Mouse (Mus musculus) liver, adult 2 months (tissue): ENCODE results near the gene Chd5. TPM values are rescaled to one million over a fixed set of nuclear protein-coding genes. Genes with fewer than 3 reads are reported as not detected.

Experiments
- DNase-seq: peaks from one replicate; pipeline ENCODE4 v3.0.0-alpha.2; 2011; ENCODE audit warnings: low read depth, low spot score; ENCODE audit errors: extremely low read depth
- H3K27ac ChIP-seq: fragments of 200-500 bp; replicated peaks from 2 replicates; pipeline ENCODE4 v1.5.1; 2012; ENCODE audit warnings: low read depth, mild to moderate bottlenecking, control low read depth, inconsistent platforms, low read length; ENCODE audit not compliant: insufficient read depth
- H3K27me3 ChIP-seq: fragments of 200-500 bp; 2 replicates; pipeline ENCODE4 v1.6.1; 2012; ENCODE audit warnings: mild to moderate bottlenecking, moderate library complexity, low read length, inconsistent platforms; ENCODE audit not compliant: control insufficient read depth, insufficient read depth
- H3K36me3 ChIP-seq: fragments of 200-500 bp; 2 replicates; pipeline ENCODE4 v1.6.1; 2012; ENCODE audit warnings: low read length, inconsistent platforms; ENCODE audit not compliant: control insufficient read depth, insufficient read depth
- H3K4me1 ChIP-seq: fragments of 200-500 bp; 2 replicates; pipeline ENCODE4 v1.6.1; 2011; ENCODE audit warnings: low read length; ENCODE audit not compliant: control insufficient read depth, insufficient read depth
- H3K4me3 ChIP-seq: fragments of 200-500 bp; 2 replicates; pipeline ENCODE4 v1.5.1; 2011; ENCODE audit warnings: low read depth, mild to moderate bottlenecking, control low read depth, low read length, moderate library complexity; ENCODE audit not compliant: insufficient read depth
- H3K79me2 ChIP-seq: fragments of 200-500 bp; 2 replicates; pipeline ENCODE4 v1.6.1; 2012; ENCODE audit warnings: inconsistent platforms, mild to moderate bottlenecking, low read length, moderate library complexity; ENCODE audit not compliant: control insufficient read depth, insufficient read depth
- H3K9ac ChIP-seq: fragments of 200-500 bp; 2 replicates; pipeline ENCODE4 v1.6.1; 2012; ENCODE audit warnings: low read depth, mild to moderate bottlenecking, control low read depth, inconsistent platforms, low read length
- CTCF ChIP-seq: fragments of 200-500 bp; IDR thresholded peaks from 2 replicates; pipeline ENCODE4 v1.5.1; 2011; ENCODE audit warnings: low read depth, low read length, control low read depth
- POLR2A ChIP-seq: fragments of 200-500 bp; IDR thresholded peaks from 2 replicates; pipeline ENCODE4 v1.6.1; 2011; ENCODE audit warnings: low read length, control low read depth; ENCODE audit not compliant: insufficient read depth; ENCODE audit errors: extremely low read depth
- WGBS: fragments of 180-500 bp; shearing (Covaris S2); methylation state at CpG from one replicate; pipeline ENCODE4 v1.1.7; 2018; 5-methylcytosine and 5-hydroxymethylcytosine counted together
- polyA plus RNA-seq: library from polyadenylated mRNA; depleted of rRNA; stranded (reverse); fragments of >200 nt; gene quantifications from 2 replicates; pipeline ENCODE4 v1.2.3, GENCODE M21; 2012
- total RNA-seq: library from RNA; depleted of rRNA; stranded (reverse); fragments of >200 nt; gene quantifications from 2 replicates; pipeline ENCODE4 v1.2.3, GENCODE M21; 2014

The Chd5 gene
- total and polyA plus RNA-seq, 2 experiments, result under 0.01 TPM; not detected in 1

- no peak for DNase-seq
- WGBS, result 25% methylated on average over 5 of the region's 5 CpGs
- Histone ChIP-seq H3K79me2 (no peaks in the 10 kb centered on the region), H3K4me1 (no peaks in the 10 kb centered on the region), H3K27me3 (peaks cover 9% of the 10 kb centered on the region), H3K4me3 (no peak overlapping the region), H3K36me3 (no peaks in the 10 kb centered on the region), H3K9ac (no peak overlapping the region), H3K27ac (no peak overlapping the region)
- TF ChIP-seq CTCF (peak; percentile 66), POLR2A (no peak)
These were observed 4.8 kb downstream of the Chd5 start for GRCm38 (mm10) chr4:152343296-152343695.

GRCm38 (mm10) chr4:152344651-152345050 lies 6.2 kb downstream of the Chd5 start:
- no peak for TF ChIP-seq CTCF
- TF ChIP-seq POLR2A, result no peak
- Histone ChIP-seq H3K27me3 (no peaks in the 10 kb centered on the region), H3K4me3 (no peak overlapping the region), H3K36me3 (no peaks in the 10 kb centered on the region), H3K4me1 (no peaks in the 10 kb centered on the region), H3K9ac (no peak overlapping the region), H3K27ac (no peak overlapping the region), H3K79me2 (no peaks in the 10 kb centered on the region)
- WGBS, result 19% methylated on average over 7 of the region's 7 CpGs
- DNase-seq, result no peak

GRCm38 (mm10) chr4:152345120-152345889 lies 6.9 kb downstream of the Chd5 start:
- TF ChIP-seq POLR2A (no peak), CTCF (no peak)
- 20% methylated on average over 7 of the region's 7 CpGs for WGBS
- Histone ChIP-seq H3K27me3 (no peaks in the 10 kb centered on the region), H3K27ac (no peak overlapping the region), H3K4me3 (no peak overlapping the region), H3K9ac (no peak overlapping the region), H3K79me2 (no peaks in the 10 kb centered on the region), H3K4me1 (no peaks in the 10 kb centered on the region), H3K36me3 (no peaks in the 10 kb centered on the region)
- no peak for DNase-seq

- 9% methylated on average over 17 of the region's 17 CpGs for WGBS
- Histone ChIP-seq H3K4me3 (no peak overlapping the region), H3K27me3 (no peaks in the 10 kb centered on the region), H3K9ac (no peak overlapping the region), H3K79me2 (no peaks in the 10 kb centered on the region), H3K27ac (no peak overlapping the region), H3K4me1 (no peaks in the 10 kb centered on the region), H3K36me3 (no peaks in the 10 kb centered on the region)
- DNase-seq, result no peak
- no peak for TF ChIP-seq POLR2A
- no peak for TF ChIP-seq CTCF
These were observed 11.5 kb downstream of the Chd5 start for GRCm38 (mm10) chr4:152349837-152350381.

GRCm38 (mm10) chr4:152350722-152351421 lies 12.4 kb downstream of the Chd5 start:
- Histone ChIP-seq H3K27me3 (no peaks in the 10 kb centered on the region), H3K4me1 (no peaks in the 10 kb centered on the region), H3K27ac (no peak overlapping the region), H3K36me3 (no peaks in the 10 kb centered on the region), H3K79me2 (no peaks in the 10 kb centered on the region), H3K4me3 (no peak overlapping the region), H3K9ac (no peak overlapping the region)
- WGBS, result 31% methylated on average over 8 of the region's 8 CpGs
- TF ChIP-seq CTCF, result no peak
- TF ChIP-seq POLR2A, result no peak
- DNase-seq, result no peak
